Mouse (Mus musculus): Measurements from ENCODE around the gene Lrrc38. TPM values are rescaled to one million over a fixed set of nuclear protein-coding genes. Genes with fewer than 3 reads are reported as not detected.

Lrrc38 gene
- polyA plus RNA-seq, 1 experiment from 2014 or later, result 0.18 TPM

- Histone ChIP-seq H3K9ac (ENCODE audit: low read length) (peak overlapping the region; percentile 59; the same call in 1 of the 2 replicates), H3K27ac (ENCODE audit: low read depth) (0 out of 2 replicates have a peak overlapping the region, but pooled peaks have one; percentile 83), H3K36me3 (ENCODE audit: control insufficient read depth, insufficient read depth, low read length) (peaks cover 23% of the 10 kb centered on the region), H3K4me3 (ENCODE audit: low read depth, low read length) (peak overlapping the region; percentile 67), H3K9me3 (ENCODE audit: control insufficient read depth, low read length) (peaks cover 7% of the 10 kb centered on the region), H3K4me1 (replicated peaks; ENCODE audit: control insufficient read depth, insufficient read depth, low read length) (no peaks in the 10 kb centered on the region), H3K27me3 (replicated peaks; ENCODE audit: control insufficient read depth, insufficient read depth, low read length) (no peaks in the 10 kb centered on the region), H3K4me2 (ENCODE audit: low read length) (peak overlapping the region; percentile 65)
- 75% methylated on average over 5 of the region's 5 CpGs for WGBS
- no peak for ATAC-seq (replicated peaks; ENCODE audit: low FRiP score, low TSS enrichment, low read depth)
- DNase-seq (ENCODE audit: low spot score), result no peak
Observed at GRCm38 (mm10) chr4:143411566-143412218, 62.1 kb downstream of the Lrrc38 start.

GRCm38 (mm10) chr4:143412219-143413092 lies 62.9 kb downstream of the Lrrc38 start, which contains the start of gene Pramef8:
Gene Pramef8, plus strand, starts transcription at chr4:143412426.
- peak; percentile 97 for DNase-seq (ENCODE audit: low spot score)
- peak within 1 kb of the TSS; percentile 59 for H3K9ac ChIP-seq (ENCODE audit: low read length)
- no peaks in the 10 kb centered on the region for H3K27me3 ChIP-seq (replicated peaks; ENCODE audit: control insufficient read depth, insufficient read depth, low read length)
- H3K4me1 ChIP-seq (replicated peaks; ENCODE audit: control insufficient read depth, insufficient read depth, low read length), result no peaks in the 10 kb centered on the region
- peak; percentile 94 for ATAC-seq (replicated peaks; ENCODE audit: low FRiP score, low TSS enrichment, low read depth)
- WGBS, result under 1% methylated on average over 50 of the region's 50 CpGs
- H3K4me3 ChIP-seq (ENCODE audit: low read depth, low read length), result peak within 1 kb of the TSS; percentile 67
- H3K4me2 ChIP-seq (ENCODE audit: low read length), result peak within 1 kb of the TSS; percentile 65
- peak within 1 kb of the TSS; percentile 83 for H3K27ac ChIP-seq (ENCODE audit: low read depth)
- peaks cover 31% of the 10 kb centered on the region for H3K36me3 ChIP-seq (ENCODE audit: control insufficient read depth, insufficient read depth, low read length)
- H3K9me3 ChIP-seq (ENCODE audit: control insufficient read depth, low read length), result peaks cover 7% of the 10 kb centered on the region

- Histone ChIP-seq H3K4me3 (ENCODE audit: low read depth, low read length) (peak overlapping the region; percentile 67; the same call in 1 of the 2 replicates), H3K9me3 (ENCODE audit: control insufficient read depth, low read length) (peaks cover 7% of the 10 kb centered on the region), H3K27me3 (replicated peaks; ENCODE audit: control insufficient read depth, insufficient read depth, low read length) (no peaks in the 10 kb centered on the region), H3K27ac (ENCODE audit: low read depth) (no peak overlapping the region), H3K4me1 (replicated peaks; ENCODE audit: control insufficient read depth, insufficient read depth, low read length) (no peaks in the 10 kb centered on the region), H3K4me2 (ENCODE audit: low read length) (peak overlapping the region; percentile 65; the same call in 1 of the 2 replicates), H3K9ac (ENCODE audit: low read length) (no peak overlapping the region), H3K36me3 (ENCODE audit: control insufficient read depth, insufficient read depth, low read length) (peaks cover 42% of the 10 kb centered on the region)
- DNase-seq (ENCODE audit: low spot score) (no peak), ATAC-seq (replicated peaks; ENCODE audit: low FRiP score, low TSS enrichment, low read depth) (no peak)
- WGBS, result 98% methylated on average over 1 of the region's 1 CpGs
Observed at GRCm38 (mm10) chr4:143413621-143414020, 64.1 kb downstream of the Lrrc38 start.

- Histone ChIP-seq H3K27me3 (replicated peaks; ENCODE audit: control insufficient read depth, insufficient read depth, low read length) (no peaks in the 10 kb centered on the region), H3K36me3 (ENCODE audit: control insufficient read depth, insufficient read depth, low read length) (peaks cover 47% of the 10 kb centered on the region), H3K4me3 (ENCODE audit: low read depth, low read length) (no peak overlapping the region), H3K4me2 (ENCODE audit: low read length) (no peak overlapping the region), H3K9ac (ENCODE audit: low read length) (no peak overlapping the region), H3K4me1 (replicated peaks; ENCODE audit: control insufficient read depth, insufficient read depth, low read length) (no peaks in the 10 kb centered on the region), H3K9me3 (ENCODE audit: control insufficient read depth, low read length) (peaks cover 7% of the 10 kb centered on the region), H3K27ac (ENCODE audit: low read depth) (no peak overlapping the region)
- WGBS, result 96% methylated on average over 3 of the region's 3 CpGs
- ATAC-seq (replicated peaks; ENCODE audit: low FRiP score, low TSS enrichment, low read depth) (no peak), DNase-seq (ENCODE audit: low spot score) (no peak)
Observed at GRCm38 (mm10) chr4:143414121-143414520, 64.6 kb downstream of the Lrrc38 start.

Other genes with a start within 250 kb of the Lrrc38 start
- 12.4 and 12.5 TPM in 2 replicates for gene Prdm2, start 136.8 kb upstream of the Lrrc38 start, polyA plus RNA-seq (2014; fragmentation: Nextera tagmentation; extraction: Ambion mirVana)
- gene Pdpn, start 50.2 kb upstream of the Lrrc38 start, polyA plus RNA-seq (2014; fragmentation: Nextera tagmentation; extraction: Ambion mirVana), result 36.3 and 37.6 TPM in 2 replicates
- not detected in 2 replicates for gene Pramel1, start 44.7 kb downstream of the Lrrc38 start, polyA plus RNA-seq (2014; fragmentation: Nextera tagmentation; extraction: Ambion mirVana)
- gene Pramef8, start 62.7 kb downstream of the Lrrc38 start, polyA plus RNA-seq (2014; fragmentation: Nextera tagmentation; extraction: Ambion mirVana), result 15.0 and 16.3 TPM in 2 replicates
- not detected in 2 replicates for gene Oog4, start 100.6 kb downstream of the Lrrc38 start, polyA plus RNA-seq (2014; fragmentation: Nextera tagmentation; extraction: Ambion mirVana)
- gene Gm13043, start 161.6 kb downstream of the Lrrc38 start, polyA plus RNA-seq (2014; fragmentation: Nextera tagmentation; extraction: Ambion mirVana), result not detected in 2 replicates
- not detected in 2 replicates for gene Gm13040, start 186.2 kb downstream of the Lrrc38 start, polyA plus RNA-seq (2014; fragmentation: Nextera tagmentation; extraction: Ambion mirVana)
- not detected in 2 replicates for gene BC080695, start 201.9 kb downstream of the Lrrc38 start, polyA plus RNA-seq (2014; fragmentation: Nextera tagmentation; extraction: Ambion mirVana)
- not detected in 2 replicates for gene Gm13057, start 202.0 kb downstream of the Lrrc38 start, polyA plus RNA-seq (2014; fragmentation: Nextera tagmentation; extraction: Ambion mirVana)

Measured in intestine, embryonic 14.5 days (tissue).